Mouse (Mus musculus) cerebellum, adult 2 months (tissue): ENCODE results near the gene Hist1h2bl.
"Not testable (repeated sequence)": the region's sequence is repeated elsewhere in the genome, so short reads cannot be mapped to it uniquely, and the experiment has no call there.

Source experiments
- CTCF ChIP-seq: fragments of 200-500 bp; IDR thresholded peaks from 2 replicates; pipeline ENCODE4 v1.5.1; 2011; ENCODE audit warnings: low read depth, mild to moderate bottlenecking, control low read depth, low read length, moderate library complexity, borderline replicate concordance; ENCODE audit not compliant: insufficient read depth
- POLR2A ChIP-seq: fragments of 200-500 bp; IDR thresholded peaks from 2 replicates; pipeline ENCODE4 v1.6.1; 2011; ENCODE audit warnings: low read length, control low read depth, borderline replicate concordance; ENCODE audit not compliant: insufficient read depth

DNA sequence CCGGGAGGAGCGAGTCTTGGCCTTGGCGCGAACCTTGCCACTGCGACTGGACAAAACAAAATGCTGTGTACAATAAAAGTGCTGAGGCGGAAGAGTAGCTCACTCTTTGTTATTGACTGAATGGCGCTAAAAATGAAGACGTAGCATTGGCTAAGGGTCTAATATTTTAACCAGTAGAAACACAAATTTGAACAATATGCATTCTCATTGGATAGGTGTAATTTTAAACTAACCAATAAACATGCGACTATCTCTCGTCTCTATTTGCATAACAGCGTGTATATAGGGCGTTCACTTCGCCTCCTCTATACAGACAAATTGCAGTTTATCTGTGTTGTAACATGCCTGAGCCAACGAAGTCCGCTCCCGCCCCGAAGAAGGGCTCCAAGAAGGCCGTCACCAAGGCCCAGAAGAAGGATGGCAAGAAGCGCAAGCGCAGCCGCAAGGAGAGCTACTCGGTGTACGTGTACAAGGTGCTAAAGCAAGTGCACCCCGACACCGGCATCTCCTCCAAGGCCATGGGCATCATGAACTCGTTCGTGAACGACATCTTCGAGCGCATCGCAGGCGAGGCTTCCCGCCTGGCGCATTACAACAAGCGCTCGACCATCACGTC is 5.9 kb upstream of the Hist1h2bl start, which contains the start of gene Hist1h2bm:
- TF ChIP-seq POLR2A, result peak; percentile 47; the same call in 1 of the 2 replicates
- TF ChIP-seq CTCF, result not testable (repeated sequence)
